Mouse (Mus musculus): ENCODE data around the gene Lrp2.
A peak's percentile ranks its signal among the peaks of the same experiment; 100 is the strongest.

Gene Lrp2

GRCm38 (mm10) chr2:69400866-69401604 is 184.8 kb downstream of the Lrp2 start:
- no peak for DNase-seq (ENCODE audit: low spot score)

- no peak for DNase-seq (ENCODE audit: low spot score)
Measured at GRCm38 (mm10) chr2:69396760-69397435, 189.0 kb downstream of the Lrp2 start.

GRCm38 (mm10) chr2:69395597-69396248 is 190.1 kb downstream of the Lrp2 start:
- DNase-seq (ENCODE audit: low spot score) = no peak

GRCm38 (mm10) chr2:69393947-69394346 is 191.9 kb downstream of the Lrp2 start:
- DNase-seq (ENCODE audit: low spot score) = no peak

- DNase-seq (ENCODE audit: low spot score) = no peak
Measured at GRCm38 (mm10) chr2:69386118-69386871, 199.6 kb downstream of the Lrp2 start.

- DNase-seq (ENCODE audit: low spot score) = no peak
Measured at GRCm38 (mm10) chr2:69382838-69383237, 203.0 kb downstream of the Lrp2 start.

- no peak for DNase-seq (ENCODE audit: low spot score)
Measured at GRCm38 (mm10) chr2:69381740-69382139, 204.1 kb downstream of the Lrp2 start.

- peak; percentile 1 for DNase-seq (ENCODE audit: low spot score)
Measured at GRCm38 (mm10) chr2:69380281-69380680, 205.6 kb downstream of the Lrp2 start, which contains the start of gene Dhrs9. TSS of gene Dhrs9 (plus strand) at chr2:69380445.

- no peak for DNase-seq (ENCODE audit: low spot score)
Measured at GRCm38 (mm10) chr2:69379801-69380200, 206.1 kb downstream of the Lrp2 start.

- no peak for DNase-seq (ENCODE audit: low spot score)
Measured at GRCm38 (mm10) chr2:69376780-69377179, 209.1 kb downstream of the Lrp2 start.
